ENCODE assay signal across 26 mouse cellular contexts in genomic region chr15:78299641-78300040, GRCm38 (mm10). TPM values are rescaled to one million over a fixed set of nuclear protein-coding genes. Genes with fewer than 3 reads are reported as not detected.
A peak's percentile ranks its signal among the peaks of the same experiment; 100 is the strongest.
DNase-seq lines count a peak whose midpoint lies in the region; ATAC-seq lines count a peak whose summit lies in the region.
"Had no signal": no experiment of that assay in that cellular context is flagged by ENCODE, and none has a peak within 500 bp of the region (broad histone marks: within the 10 kb centered on the region; RNA-seq: fewer than 3 reads in every experiment).

No protein-coding gene starts in this region.

- peak; percentile 65 for DNase-seq in 416B (ENCODE audit: low read depth)
- DNase-seq in forebrain, embryonic 14.5 days (ENCODE audit: low spot score): no peak
- DNase-seq in kidney, postnatal 14 days: no peak
- DNase-seq: adrenal gland, adult 2 months; adrenal gland, postnatal 25 days; B cell, adult 2 months; cerebellum, adult 11 months; cerebellum, adult 2 months; cerebellum, adult 9-11 months; cerebellum, postnatal 25 days; forebrain, postnatal 0 days; gastrocnemius, postnatal 25 days; heart, adult 2 months; heart, postnatal 14 days; heart, postnatal 4 days; kidney, adult 11 months had no signal

- no peak overlapping the region for H3K4me2 ChIP-seq in forebrain, embryonic 14.5 days (ENCODE audit: low read length)
- H3K4me2 ChIP-seq: forebrain, embryonic 13.5 days; heart, embryonic 13.5 days; hindbrain, embryonic 12.5 days; hindbrain, embryonic 15.5 days; intestine, embryonic 15.5 days had no signal

- 19% methylated on average over 3 of the region's 3 CpGs for WGBS in macrophage (ENCODE audit: missing documents)
- WGBS in forebrain, embryonic 14.5 days: 81% methylated on average over 3 of the region's 3 CpGs

- no peaks in the 10 kb centered on the region for H3K9me3 ChIP-seq in forebrain, embryonic 14.5 days (replicated peaks; ENCODE audit: control insufficient read depth, low read length)
- H3K9me3 ChIP-seq: forebrain, embryonic 10.5 days; forebrain, embryonic 13.5 days; heart, embryonic 10.5 days; heart, embryonic 13.5 days; hindbrain, embryonic 12.5 days; hindbrain, embryonic 15.5 days; intestine, embryonic 15.5 days had no signal

- H3K4me1 ChIP-seq in forebrain, embryonic 14.5 days (ENCODE audit: control insufficient read depth, insufficient read depth, low read length): no peaks in the 10 kb centered on the region
- H3K4me1 ChIP-seq: forebrain, embryonic 10.5 days; forebrain, embryonic 13.5 days; heart, embryonic 13.5 days; hindbrain, embryonic 12.5 days; hindbrain, embryonic 15.5 days; intestine, embryonic 15.5 days had no signal

- H3K27me3 ChIP-seq in forebrain, embryonic 14.5 days (replicated peaks; ENCODE audit: control insufficient read depth, insufficient read depth, low read length): no peaks in the 10 kb centered on the region
- H3K27me3 ChIP-seq: forebrain, embryonic 13.5 days; heart, embryonic 13.5 days; hindbrain, embryonic 12.5 days; hindbrain, embryonic 15.5 days; intestine, embryonic 15.5 days had no signal

- H3K9ac ChIP-seq in forebrain, embryonic 14.5 days (ENCODE audit: low read length): no peak overlapping the region
- H3K9ac ChIP-seq: forebrain, embryonic 13.5 days; forebrain, postnatal 0 days; heart, embryonic 13.5 days; hindbrain, embryonic 12.5 days; hindbrain, embryonic 15.5 days; intestine, embryonic 15.5 days had no signal

- ATAC-seq in common myeloid progenitor, adult 5-6 weeks (replicated peaks; ENCODE audit: low read depth, poor library complexity, severe bottlenecking): peak; percentile 63
- no peak for ATAC-seq in forebrain, embryonic 14.5 days
- no peak for ATAC-seq in inflammation-experienced regulatory T-cells, adult 6 months
- ATAC-seq: forebrain, embryonic 13.5 days; forebrain, postnatal 0 days; intestine, embryonic 15.5 days had no signal

- no peak overlapping the region for H3K4me3 ChIP-seq in macrophage (ENCODE audit: inconsistent target)
- no peak overlapping the region for H3K4me3 ChIP-seq in forebrain, embryonic 14.5 days (ENCODE audit: low read depth, low read length)
- H3K4me3 ChIP-seq: forebrain, embryonic 10.5 days; forebrain, embryonic 13.5 days; heart, adult 2 months; heart, embryonic 10.5 days; heart, embryonic 13.5 days; hindbrain, embryonic 12.5 days; hindbrain, embryonic 15.5 days; intestine, embryonic 15.5 days had no signal

- peaks cover 30% of the 10 kb centered on the region for H3K36me3 ChIP-seq in macrophage (ENCODE audit: inconsistent target)
- H3K36me3 ChIP-seq in forebrain, embryonic 14.5 days (ENCODE audit: control insufficient read depth, insufficient read depth, low read length): no peaks in the 10 kb centered on the region
- H3K36me3 ChIP-seq: forebrain, embryonic 10.5 days; heart, embryonic 10.5 days; heart, embryonic 13.5 days; hindbrain, embryonic 12.5 days; hindbrain, embryonic 15.5 days; intestine, embryonic 15.5 days had no signal

- H3K27ac ChIP-seq in macrophage: peak overlapping the region; percentile 79
- H3K27ac ChIP-seq in forebrain, embryonic 14.5 days (ENCODE audit: low read depth, low read length): no peak overlapping the region
- H3K27ac ChIP-seq: forebrain, embryonic 10.5 days; forebrain, embryonic 13.5 days; heart, adult 2 months; heart, embryonic 10.5 days; heart, embryonic 13.5 days; hindbrain, embryonic 12.5 days; hindbrain, embryonic 15.5 days; intestine, embryonic 15.5 days had no signal

- H3K79me2 ChIP-seq in macrophage (ENCODE audit: inconsistent target): peaks cover 70% of the 10 kb centered on the region

RNA-seq across cellular contexts. Expression of gene Csf2rb2, which starts 5.9 kb away (rescaled TPM):
- 1.2 and 2.4 TPM in 2 replicates for total RNA-seq in common myeloid progenitor, adult 5-6 weeks (2017)
- 100 to 1,000 TPM in 24 of 26 experiments, 10 to 100 TPM in 2; 93.7 to 377 (median 188) TPM for total RNA-seq in macrophage (2018; cell fraction: chromatin; rRNA removed)
- 100 to 1,000 TPM in 23 of 26 experiments, 10 to 100 TPM in 3; 89.9 to 261 (median 155) TPM for total RNA-seq in macrophage (2018; cell fraction: cytosol; rRNA removed)
- 100 to 1,000 TPM; 161 to 367 (median 204) TPM for total RNA-seq in macrophage (2018; cell fraction: nucleus; rRNA removed)
- polyA plus RNA-seq in macrophage (2018): 77.0 to 225 TPM (median 156 TPM) in 3 replicates
- polyA plus RNA-seq in forebrain, embryonic 14.5 days (2014; fragmentation: Nextera tagmentation; extraction: Ambion mirVana): not detected in 2 replicates
- polyA plus RNA-seq in inflammation-experienced regulatory T-cells, adult 6 months (2017; shearing (Covaris generic)): under 1 TPM in 1 of 3 experiments, not detected in 2; 0.54 TPM

RNA-seq across cellular contexts. Expression of gene Csf2rb, which starts 25.9 kb away (rescaled TPM):
- total RNA-seq in common myeloid progenitor, adult 5-6 weeks (2017): 18.1 and 33.5 TPM in 2 replicates
- total RNA-seq in macrophage (2018; cell fraction: chromatin; rRNA removed): 100 to 1,000 TPM in 25 of 26 experiments, 10 to 100 TPM in 1; 98.3 to 501 (median 237) TPM
- 100 to 1,000 TPM in 24 of 26 experiments, 10 to 100 TPM in 2; 82.9 to 277 (median 147) TPM for total RNA-seq in macrophage (2018; cell fraction: cytosol; rRNA removed)
- 100 to 1,000 TPM; 137 to 557 (median 211) TPM for total RNA-seq in macrophage (2018; cell fraction: nucleus; rRNA removed)
- polyA plus RNA-seq in macrophage (2018): 65.3 to 406 TPM (median 143 TPM) in 3 replicates
- 0.44 and 0.74 TPM in 2 replicates for polyA plus RNA-seq in forebrain, embryonic 14.5 days (2014; fragmentation: Nextera tagmentation; extraction: Ambion mirVana)
- under 1 TPM in 2 of 3 experiments, not detected in 1; 0.12 to 0.67 TPM for polyA plus RNA-seq in inflammation-experienced regulatory T-cells, adult 6 months (2017; shearing (Covaris generic))

RNA-seq across cellular contexts. Expression of gene Ncf4, which starts 55.0 kb away (rescaled TPM):
- total RNA-seq in common myeloid progenitor, adult 5-6 weeks (2017): 42.8 and 82.2 TPM in 2 replicates
- 100 to 1,000 TPM; 207 to 676 (median 348) TPM for total RNA-seq in macrophage (2018; cell fraction: chromatin; rRNA removed)
- 100 to 1,000 TPM in 22 of 26 experiments, 10 to 100 TPM in 4; 86.5 to 237 (median 140) TPM for total RNA-seq in macrophage (2018; cell fraction: cytosol; rRNA removed)
- 100 to 1,000 TPM; 191 to 475 (median 284) TPM for total RNA-seq in macrophage (2018; cell fraction: nucleus; rRNA removed)
- polyA plus RNA-seq in macrophage (2018): 91.7 to 151 TPM (median 136 TPM) in 3 replicates
- polyA plus RNA-seq in forebrain, embryonic 14.5 days (2014; fragmentation: Nextera tagmentation; extraction: Ambion mirVana): 1.1 TPM in 2 replicates
- polyA plus RNA-seq in inflammation-experienced regulatory T-cells, adult 6 months (2017; shearing (Covaris generic)): 100 to 1,000 TPM; 145 to 184 (median 174) TPM

Comparison
In these comparisons a context has a peak if more than half of its experiments do, and no peak if none do; other contexts are left out.
1. RNA of gene Csf2rb2, which starts 5.9 kb away (polyA plus RNA-seq): 77.0 to 225 TPM in macrophage; 0.54 TPM in inflammation-experienced regulatory T-cells, adult 6 months and not detected in forebrain, embryonic 14.5 days; every median in the first group is over 10 times any median in the second.
2. RNA of gene Csf2rb, which starts 25.9 kb away (polyA plus RNA-seq): 65.3 to 406 TPM in macrophage; 0.44 to 0.74 TPM in forebrain, embryonic 14.5 days and 0.12 to 0.67 TPM in inflammation-experienced regulatory T-cells, adult 6 months; every median in the first group is over 10 times any median in the second.
3. RNA of gene Ncf4, which starts 55.0 kb away (polyA plus RNA-seq): 145 to 184 TPM in inflammation-experienced regulatory T-cells, adult 6 months and 91.7 to 151 TPM in macrophage; 1.1 TPM in forebrain, embryonic 14.5 days; every median in the first group is over 10 times any median in the second.